Mouse (Mus musculus) thymus, adult 2 months (tissue): Measurements from ENCODE around the gene Micall2. TPM values are rescaled to one million over a fixed set of nuclear protein-coding genes. Genes with fewer than 3 reads are reported as not detected.

Experiments
- DNase-seq: peaks from one replicate; pipeline ENCODE4 v3.0.0; 2021
- H3K27ac ChIP-seq: fragments of 200-500 bp; 2 replicates; pipeline ENCODE4 v1.5.1; 2012; ENCODE audit warnings: low read length, control low read depth; ENCODE audit not compliant: control insufficient read depth, insufficient read depth
- H3K27me3 ChIP-seq: fragments of 200-500 bp; 2 replicates; pipeline ENCODE4 v1.6.1; 2012; ENCODE audit warnings: mild to moderate bottlenecking, low read length, moderate library complexity, mixed read lengths; ENCODE audit not compliant: control insufficient read depth, insufficient read depth
- H3K36me3 ChIP-seq: fragments of 200-500 bp; 2 replicates; pipeline ENCODE4 v1.6.1; 2012; ENCODE audit warnings: mild to moderate bottlenecking, low read length, moderate library complexity; ENCODE audit not compliant: control insufficient read depth, insufficient read depth
- H3K4me1 ChIP-seq: fragments of 200-500 bp; replicated peaks from 2 replicates; pipeline ENCODE4 v1.6.1; 2012; ENCODE audit warnings: low read length; ENCODE audit not compliant: control insufficient read depth, insufficient read depth
- H3K4me3 ChIP-seq: fragments of 200-500 bp; 2 replicates; pipeline ENCODE4 v1.5.1; 2012; ENCODE audit warnings: mild to moderate bottlenecking, low read length, control low read depth, moderate library complexity; ENCODE audit not compliant: control insufficient read depth, insufficient read depth
- CTCF ChIP-seq: fragments of 200-500 bp; IDR thresholded peaks from 2 replicates; pipeline ENCODE4 v1.5.1; 2012; ENCODE audit warnings: mild to moderate bottlenecking, control low read depth, low read length, moderate library complexity, borderline replicate concordance; ENCODE audit not compliant: control insufficient read depth, poor library complexity, insufficient read depth; ENCODE audit errors: extremely low read depth
- POLR2A ChIP-seq: fragments of 200-500 bp; IDR thresholded peaks from 2 replicates; pipeline ENCODE4 v1.6.1; 2012; ENCODE audit warnings: mild to moderate bottlenecking, low read length, control low read depth, moderate library complexity; ENCODE audit not compliant: control insufficient read depth, poor library complexity, insufficient read depth; ENCODE audit errors: extremely low read depth
- WGBS: fragments of 180-500 bp; shearing (Covaris S2); methylation state at CpG from one replicate; pipeline ENCODE4 v1.1.7; 2018; 5-methylcytosine and 5-hydroxymethylcytosine counted together
- polyA plus RNA-seq: library from polyadenylated mRNA; depleted of rRNA; stranded (reverse); fragments of >200 nt; gene quantifications from 2 replicates; pipeline ENCODE4 v1.2.3, GENCODE M21; 2012; rRNA removed

Gene Micall2
- polyA plus RNA-seq, 1 experiment = 6.7 TPM

DNA sequence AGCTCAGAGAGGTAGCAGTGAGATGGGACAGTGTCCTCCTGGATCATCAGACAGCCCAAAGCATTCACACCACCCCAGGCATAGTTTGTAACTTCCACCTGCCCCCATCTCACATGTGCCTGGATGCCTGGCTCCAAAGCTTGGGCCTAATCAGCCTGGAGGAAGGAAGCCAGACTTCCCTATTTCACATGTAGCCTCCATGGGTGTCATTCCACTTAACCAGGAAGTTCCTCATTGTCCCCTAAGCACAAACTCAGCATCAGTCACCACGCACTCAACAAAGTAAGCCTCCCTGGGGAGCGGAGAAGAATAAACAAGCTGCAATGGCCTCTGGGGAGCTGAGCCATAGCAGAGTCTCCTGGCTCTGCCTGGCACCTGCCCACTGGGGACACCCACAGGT is 69.6 kb downstream of the Micall2 start:
- 49% methylated on average over 2 of the region's 2 CpGs for WGBS
- TF ChIP-seq POLR2A = no peak
- no peak for TF ChIP-seq CTCF
- DNase-seq = no peak
- Histone ChIP-seq H3K4me1 (no peaks in the 10 kb centered on the region), H3K27me3 (no peaks in the 10 kb centered on the region; the same call in 1 of the 2 replicates), H3K27ac (no peak overlapping the region), H3K4me3 (no peak overlapping the region), H3K36me3 (no peaks in the 10 kb centered on the region)

DNA sequence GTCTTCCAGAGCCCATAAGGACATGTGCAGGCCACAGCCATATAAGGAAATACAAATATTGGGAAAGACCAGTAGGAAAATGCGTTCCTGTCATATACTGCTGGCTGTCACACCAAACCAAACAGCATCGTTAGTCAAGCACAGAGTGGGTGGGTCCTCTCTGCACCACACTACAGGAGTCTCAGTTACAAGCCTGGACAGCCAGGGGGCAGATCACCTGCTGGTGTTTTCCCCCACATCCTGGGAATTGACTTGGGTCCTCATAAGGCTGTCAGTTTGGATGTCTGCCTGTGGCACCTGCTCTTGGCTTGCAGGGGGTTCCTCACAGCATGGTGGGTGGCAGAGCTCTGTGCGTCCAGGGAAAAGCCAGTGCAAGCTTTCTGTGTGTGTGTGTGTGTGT is 70.8 kb downstream of the Micall2 start:
- 77% methylated on average over 3 of the region's 3 CpGs for WGBS
- no peak overlapping the region for H3K4me3 ChIP-seq
- no peaks in the 10 kb centered on the region for H3K4me1 ChIP-seq
- no peaks in the 10 kb centered on the region; the same call in 1 of the 2 replicates for H3K27me3 ChIP-seq
- DNase-seq = no peak
- no peak overlapping the region for H3K27ac ChIP-seq
- TF ChIP-seq CTCF (no peak), POLR2A (no peak)
- H3K36me3 ChIP-seq = no peaks in the 10 kb centered on the region

DNA sequence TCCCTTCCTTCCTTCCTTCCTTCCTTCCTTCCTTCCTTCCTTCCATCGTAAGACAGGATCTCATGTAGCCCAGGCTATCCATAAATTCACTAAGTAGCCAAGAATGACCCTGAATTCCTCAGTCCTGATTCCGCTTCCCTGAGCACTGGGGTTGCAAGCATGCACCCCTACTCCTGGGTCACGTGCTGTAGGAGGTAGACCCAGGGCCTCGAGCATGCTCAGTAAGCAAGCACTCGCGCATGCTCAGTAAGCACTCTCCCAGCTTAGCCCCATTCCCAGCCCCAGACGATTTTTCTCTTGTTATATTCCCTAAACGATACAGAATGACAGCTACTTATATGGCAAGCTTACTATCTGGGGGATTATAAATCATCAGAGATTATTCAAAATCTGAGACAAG is 74.4 kb downstream of the Micall2 start:
- Histone ChIP-seq H3K27ac (no peak overlapping the region), H3K4me3 (no peak overlapping the region), H3K27me3 (no peaks in the 10 kb centered on the region; the same call in 1 of the 2 replicates), H3K36me3 (no peaks in the 10 kb centered on the region), H3K4me1 (no peaks in the 10 kb centered on the region)
- TF ChIP-seq POLR2A = no peak
- no peak for TF ChIP-seq CTCF
- DNase-seq = no peak
- WGBS = 73% methylated on average over 7 of the region's 8 CpGs

DNA sequence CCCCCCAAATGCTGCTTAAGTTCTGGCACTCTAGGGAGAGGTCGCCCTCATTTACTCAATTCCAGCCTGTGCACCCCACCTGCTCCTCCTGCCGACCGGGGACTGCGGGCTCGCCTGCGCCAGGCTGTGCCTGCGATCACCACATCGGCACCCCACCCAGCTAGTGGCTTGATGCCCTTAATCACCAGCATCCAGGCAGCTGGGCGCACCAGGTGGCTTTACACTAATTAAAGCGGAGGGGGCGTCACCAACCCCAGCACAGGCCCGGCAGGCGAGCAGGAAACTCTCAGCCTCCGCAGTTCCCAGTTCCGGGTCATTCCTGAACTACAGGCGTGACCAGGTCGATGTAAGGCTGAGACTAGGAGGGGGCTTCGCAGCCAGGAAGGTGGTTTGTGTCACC is 76.8 kb downstream of the Micall2 start:
- 10% methylated on average over 18 of the region's 18 CpGs for WGBS
- no peak for DNase-seq
- H3K4me3 ChIP-seq = no peak overlapping the region
- H3K4me1 ChIP-seq = no peaks in the 10 kb centered on the region
- no peaks in the 10 kb centered on the region for H3K36me3 ChIP-seq
- no peaks in the 10 kb centered on the region; the same call in 1 of the 2 replicates for H3K27me3 ChIP-seq
- TF ChIP-seq CTCF = no peak
- TF ChIP-seq POLR2A = no peak
- no peak overlapping the region for H3K27ac ChIP-seq

DNA sequence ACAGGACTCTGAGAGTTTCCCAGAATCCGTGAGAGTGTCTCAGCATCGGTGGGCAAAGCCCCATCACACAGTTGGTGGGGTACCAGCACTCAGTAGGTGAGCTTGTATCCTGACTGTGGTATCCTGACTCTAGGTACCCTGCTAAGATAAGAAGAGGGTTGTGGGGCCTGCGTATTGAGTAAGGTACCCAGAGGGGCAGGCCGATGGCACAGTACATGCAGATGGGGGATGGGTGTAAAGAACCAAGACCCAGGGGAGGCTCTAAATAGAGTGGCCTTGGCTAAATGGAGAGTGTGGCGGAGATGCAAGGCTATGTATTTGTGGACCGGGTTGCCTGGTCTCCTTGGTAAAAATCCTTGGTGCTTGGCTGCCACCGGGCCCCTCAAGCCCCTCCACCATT is 77.3 kb downstream of the Micall2 start:
- Histone ChIP-seq H3K27ac (no peak overlapping the region), H3K36me3 (no peaks in the 10 kb centered on the region), H3K27me3 (no peaks in the 10 kb centered on the region; the same call in 1 of the 2 replicates), H3K4me1 (no peaks in the 10 kb centered on the region), H3K4me3 (no peak overlapping the region)
- 58% methylated on average over 7 of the region's 7 CpGs for WGBS
- no peak for TF ChIP-seq POLR2A
- no peak for TF ChIP-seq CTCF
- DNase-seq = no peak

DNA sequence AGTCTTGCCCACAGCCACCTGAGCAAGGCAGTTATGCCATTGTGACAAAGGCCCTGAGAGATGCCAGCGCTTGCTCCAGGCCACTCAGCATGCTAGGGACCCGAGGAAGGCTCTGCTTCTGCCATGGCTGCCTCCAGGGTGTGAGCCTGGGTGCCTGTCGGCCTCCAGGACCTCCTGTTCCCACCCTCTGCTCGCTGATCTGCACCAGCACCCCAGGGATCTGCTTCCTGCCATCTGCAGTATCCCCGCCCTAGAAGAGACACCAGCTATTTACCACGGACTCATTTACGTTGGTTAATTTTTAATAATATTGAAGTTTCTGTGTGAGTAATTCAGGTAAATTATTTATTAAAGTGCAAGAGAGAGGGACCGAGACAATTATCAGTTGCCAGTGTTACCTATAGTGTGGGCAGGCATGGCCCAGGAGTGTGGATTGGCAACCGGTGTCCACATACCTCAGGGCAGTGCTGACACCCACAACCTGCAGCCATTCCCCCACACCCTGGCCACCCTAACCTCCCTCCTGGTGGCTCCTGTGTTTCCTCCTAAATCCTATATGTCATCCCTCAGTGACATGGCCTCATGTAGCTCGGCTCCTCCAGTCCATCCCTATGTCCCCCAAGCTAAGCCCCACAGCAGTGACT is 78.1 kb downstream of the Micall2 start:
- Histone ChIP-seq H3K27me3 (no peaks in the 10 kb centered on the region; the same call in 1 of the 2 replicates), H3K27ac (no peak overlapping the region), H3K4me1 (no peaks in the 10 kb centered on the region), H3K4me3 (no peak overlapping the region), H3K36me3 (no peaks in the 10 kb centered on the region)
- WGBS = 67% methylated on average over 10 of the region's 10 CpGs
- TF ChIP-seq POLR2A (no peak), CTCF (no peak)
- no peak for DNase-seq

Other genes with a start within 250 kb of the Micall2 start
- 0.24 and 0.26 TPM in 2 replicates for gene Uncx, start 192.8 kb downstream of the Micall2 start, polyA plus RNA-seq
- 214 and 251 TPM in 2 replicates for gene Ints1, start 39.3 kb upstream of the Micall2 start, polyA plus RNA-seq
- gene Mafk, start 55.2 kb upstream of the Micall2 start, polyA plus RNA-seq = 43.9 and 44.2 TPM in 2 replicates
- 6.1 and 7.6 TPM in 2 replicates for gene Tmem184a, start 83.6 kb upstream of the Micall2 start, polyA plus RNA-seq
- not detected in 2 replicates for gene Gm26938, start 90.1 kb upstream of the Micall2 start, polyA plus RNA-seq
- gene Psmg3, start 90.5 kb upstream of the Micall2 start, polyA plus RNA-seq = 43.9 and 51.6 TPM in 2 replicates
- 0.77 and 0.96 TPM in 2 replicates for gene Elfn1, start 171.6 kb upstream of the Micall2 start, polyA plus RNA-seq